Mouse (Mus musculus) bone marrow macrophage, adult 2 months (primary cell): ENCODE data around the gene Mbd5. TPM values are rescaled to one million over a fixed set of nuclear protein-coding genes. Genes with fewer than 3 reads are reported as not detected.
"Not testable (repeated sequence)": the region's sequence is repeated elsewhere in the genome, so short reads cannot be mapped to it uniquely, and the experiment has no call there.

Source experiments
- H3K27ac ChIP-seq: 2 replicates; pipeline ENCODE4 v1.5.1; 2012; ENCODE audit warnings: low read depth, low read length; ENCODE audit not compliant: insufficient read depth
- H3K4me1 ChIP-seq: 2 replicates; pipeline ENCODE4 v1.6.1; 2012; ENCODE audit warnings: low read length; ENCODE audit not compliant: control insufficient read depth, insufficient read depth
- H3K4me3 ChIP-seq: 2 replicates; pipeline ENCODE4 v1.5.1; 2012; ENCODE audit warnings: mild to moderate bottlenecking, low read length, moderate library complexity; ENCODE audit not compliant: insufficient read depth
- CTCF ChIP-seq: IDR thresholded peaks from 2 replicates; pipeline ENCODE4 v1.5.1; 2012; ENCODE audit warnings: low read depth, mild to moderate bottlenecking, low read length, moderate library complexity
- POLR2A ChIP-seq: IDR thresholded peaks from 2 replicates; pipeline ENCODE4 v1.6.1; 2012; ENCODE audit warnings: mild to moderate bottlenecking, low read depth, low read length, borderline replicate concordance
- polyA plus RNA-seq: library from polyadenylated mRNA; stranded (reverse); fragments of >200 nt; gene quantifications from 2 replicates; pipeline ENCODE4 v1.2.4, GENCODE M21; 2012; ENCODE audit not compliant: missing spikeins, insufficient read depth, insufficient read length

Mbd5 gene
- polyA plus RNA-seq, 1 experiment, result 20.6 TPM

DNA sequence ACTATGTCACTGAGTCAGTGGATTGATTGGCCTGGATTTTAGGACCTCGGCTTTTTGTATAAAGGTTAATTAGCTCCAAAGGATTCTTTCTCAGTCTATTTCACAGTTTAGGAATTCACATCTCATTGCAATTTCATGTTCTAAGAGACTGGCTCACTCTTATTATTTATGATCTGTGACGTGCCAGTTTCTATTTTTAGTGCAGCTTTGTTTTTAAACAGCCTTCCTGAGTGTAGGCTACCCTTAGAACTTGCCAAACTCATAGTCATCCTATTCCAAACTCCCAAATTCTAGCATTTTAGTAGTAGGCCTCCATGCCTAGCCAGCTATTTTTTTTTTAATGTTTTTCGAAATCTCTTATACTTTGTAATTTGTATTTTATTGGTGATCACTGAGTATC, 192.9 kb downstream of the Mbd5 start:
- peaks cover 2% of the 10 kb centered on the region; the same call in 1 of the 2 replicates for H3K4me1 ChIP-seq
- TF ChIP-seq POLR2A, result no peak
- TF ChIP-seq CTCF, result no peak
- no peak overlapping the region for H3K27ac ChIP-seq
- H3K4me3 ChIP-seq, result no peak overlapping the region

DNA sequence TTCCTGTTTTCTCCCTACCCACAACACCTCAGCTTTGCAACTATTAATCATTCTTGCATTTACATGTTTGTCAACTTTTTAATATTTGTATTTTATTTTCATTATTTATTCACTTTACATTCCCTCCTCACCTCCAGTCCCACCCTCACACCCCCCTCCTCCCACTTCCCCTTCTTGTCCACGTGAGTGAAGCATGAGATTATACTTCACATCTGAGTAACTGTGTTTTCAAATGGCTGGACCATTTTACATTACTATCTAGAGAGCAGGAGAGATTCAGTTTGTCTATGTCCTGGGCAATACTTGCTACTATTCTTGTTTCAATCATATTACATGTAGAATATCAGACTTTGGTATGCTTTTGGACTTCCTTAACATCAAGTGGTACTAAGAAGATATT, 204.3 kb downstream of the Mbd5 start:
- TF ChIP-seq CTCF, result no peak
- no peak for TF ChIP-seq POLR2A
- Histone ChIP-seq H3K27ac (no peak overlapping the region), H3K4me3 (no peak overlapping the region), H3K4me1 (no peaks in the 10 kb centered on the region)

DNA sequence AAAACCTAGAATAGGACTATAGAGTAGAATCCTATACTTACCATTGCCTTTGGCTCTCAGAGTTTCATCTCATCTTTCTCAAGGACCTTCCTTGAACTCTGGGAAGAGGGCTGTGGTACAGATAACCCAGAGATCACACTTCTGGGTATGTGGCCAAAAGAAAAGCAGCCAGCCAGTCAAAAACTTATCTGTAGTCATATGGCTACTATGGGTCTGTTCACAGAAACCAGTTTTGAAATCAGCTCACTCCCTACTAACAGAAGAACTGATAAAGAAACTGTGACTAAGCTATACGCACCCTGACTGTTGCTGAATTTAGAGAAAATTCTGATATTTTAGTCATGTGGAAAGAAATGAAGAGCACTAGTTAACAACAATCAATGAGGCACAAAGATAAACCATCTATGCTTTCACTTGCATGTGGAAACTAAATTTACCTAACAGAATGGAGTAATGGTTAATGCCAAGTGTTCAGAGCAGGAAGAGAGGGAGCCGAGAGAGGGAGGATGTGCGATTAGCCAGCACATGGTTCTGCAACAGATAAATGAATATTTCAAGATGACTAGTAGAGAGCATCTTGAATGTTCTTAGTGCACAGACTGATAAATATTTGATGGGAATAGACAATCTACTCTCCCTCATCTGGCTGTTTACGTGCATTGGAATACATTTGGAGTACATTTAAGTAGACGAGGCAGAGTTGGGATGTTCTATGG, 211.1 kb downstream of the Mbd5 start:
- Histone ChIP-seq H3K4me1 (no peaks in the 10 kb centered on the region), H3K4me3 (no peak overlapping the region), H3K27ac (no peak overlapping the region)
- TF ChIP-seq CTCF (no peak), POLR2A (no peak)

DNA sequence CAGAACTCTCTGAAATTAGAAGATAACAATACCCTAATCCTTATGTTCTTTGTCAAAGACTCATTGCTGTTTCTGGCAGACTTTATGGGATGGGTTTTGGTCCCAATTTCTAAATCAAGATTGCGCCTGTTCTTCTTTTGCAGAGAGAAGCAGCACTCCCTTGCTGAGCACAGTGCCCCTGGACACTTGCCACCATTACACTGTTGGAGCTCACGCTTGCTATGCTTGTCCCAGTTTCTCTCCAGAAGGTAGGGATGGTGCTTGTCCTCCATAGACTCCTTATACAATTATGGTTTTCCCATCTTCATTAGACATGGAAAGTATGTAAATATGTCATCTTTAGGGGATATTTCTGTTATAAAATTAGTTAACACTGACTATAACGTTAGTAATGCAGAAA, 220.5 kb downstream of the Mbd5 start:
- no peak overlapping the region for H3K4me3 ChIP-seq
- no peak overlapping the region for H3K27ac ChIP-seq
- no peaks in the 10 kb centered on the region for H3K4me1 ChIP-seq
- TF ChIP-seq CTCF, result no peak
- TF ChIP-seq POLR2A, result no peak

DNA sequence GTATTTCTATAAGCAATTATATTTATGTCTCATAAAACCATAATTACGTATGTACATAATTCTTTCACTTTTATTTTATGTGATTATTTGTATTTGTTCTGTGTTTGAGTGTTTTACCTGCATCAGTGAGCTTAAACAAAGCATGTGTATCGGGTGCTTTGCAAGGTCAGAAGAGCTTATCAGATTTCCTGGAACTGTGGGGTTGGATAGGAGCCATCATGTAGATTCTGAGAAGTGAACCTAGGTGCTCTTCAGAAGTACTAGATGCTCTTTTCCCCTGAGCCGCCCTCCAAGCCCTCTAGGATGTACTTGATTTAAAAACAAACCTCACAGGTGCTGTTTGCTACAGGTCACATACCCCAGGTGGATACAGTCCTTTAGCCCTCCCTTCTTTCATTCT, 227.7 kb downstream of the Mbd5 start:
- H3K4me3 ChIP-seq, result no peak overlapping the region
- H3K4me1 ChIP-seq, result no peaks in the 10 kb centered on the region
- TF ChIP-seq CTCF, result no peak
- TF ChIP-seq POLR2A, result no peak
- no peak overlapping the region for H3K27ac ChIP-seq

DNA sequence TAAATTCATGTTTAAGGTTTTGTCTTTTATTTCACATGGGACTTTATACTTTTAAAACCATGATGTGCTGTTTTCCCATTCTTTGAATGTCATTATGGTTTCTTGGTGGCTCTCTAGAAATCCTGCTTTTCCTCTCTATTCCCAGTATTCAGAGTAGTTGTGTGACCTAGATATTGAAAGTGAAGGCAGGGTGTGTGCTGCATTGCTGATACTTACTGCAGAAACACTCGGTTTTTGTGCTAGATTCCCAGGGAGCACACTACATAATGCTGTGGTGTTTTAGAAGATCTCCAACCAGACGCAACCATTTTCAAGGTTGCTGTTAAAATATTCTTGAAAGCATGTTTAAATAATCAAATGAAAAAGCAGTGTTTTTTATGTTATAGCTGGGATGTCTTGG, 241.7 kb downstream of the Mbd5 start:
- TF ChIP-seq CTCF, result no peak
- no peak for TF ChIP-seq POLR2A
- Histone ChIP-seq H3K27ac (no peak overlapping the region), H3K4me1 (no peaks in the 10 kb centered on the region), H3K4me3 (no peak overlapping the region)

DNA sequence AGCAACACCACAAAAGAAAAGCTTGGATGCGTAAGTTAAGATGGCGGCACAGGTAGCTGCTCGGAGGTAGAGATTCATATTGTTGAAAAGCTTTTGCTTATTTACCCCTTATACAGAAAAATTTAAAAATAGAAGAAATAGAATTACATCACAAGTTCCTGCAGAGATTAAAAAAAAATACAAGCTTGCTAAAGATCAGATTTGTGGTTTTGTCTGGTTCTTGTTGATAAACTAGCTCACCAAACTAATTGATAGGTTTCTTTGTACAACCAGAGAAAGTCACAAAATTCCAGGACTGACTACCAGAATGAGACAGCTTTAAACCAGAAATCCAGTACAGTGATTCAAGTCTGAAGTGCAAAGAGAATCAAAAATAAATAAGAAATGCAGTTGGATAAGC, 242.4 kb downstream of the Mbd5 start:
- no peak for TF ChIP-seq POLR2A
- TF ChIP-seq CTCF, result no peak
- Histone ChIP-seq H3K4me1 (no peaks in the 10 kb centered on the region), H3K4me3 (no peak overlapping the region), H3K27ac (no peak overlapping the region)

DNA sequence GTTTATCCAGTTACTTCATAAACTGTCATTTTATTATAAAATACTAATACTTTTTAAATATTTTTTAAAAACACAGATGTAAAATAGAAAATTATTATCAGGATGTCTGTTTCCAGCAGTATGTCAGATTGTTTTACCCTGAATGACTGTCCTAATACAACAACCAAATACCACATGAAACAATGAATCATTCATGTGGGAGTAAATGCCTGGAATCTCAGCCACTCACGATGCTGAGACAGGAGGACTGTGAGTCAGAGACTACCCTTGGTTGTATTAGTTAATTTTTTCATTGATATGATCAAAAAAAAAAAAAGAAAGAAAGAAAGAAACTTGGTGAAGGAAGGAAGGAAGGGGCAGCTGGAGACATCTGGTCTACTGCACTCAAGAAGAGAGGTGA, 254.8 kb downstream of the Mbd5 start:
- no peaks in the 10 kb centered on the region for H3K4me1 ChIP-seq
- TF ChIP-seq POLR2A (no peak), CTCF (no peak)
- H3K4me3 ChIP-seq, result no peak overlapping the region
- no peak overlapping the region for H3K27ac ChIP-seq

DNA sequence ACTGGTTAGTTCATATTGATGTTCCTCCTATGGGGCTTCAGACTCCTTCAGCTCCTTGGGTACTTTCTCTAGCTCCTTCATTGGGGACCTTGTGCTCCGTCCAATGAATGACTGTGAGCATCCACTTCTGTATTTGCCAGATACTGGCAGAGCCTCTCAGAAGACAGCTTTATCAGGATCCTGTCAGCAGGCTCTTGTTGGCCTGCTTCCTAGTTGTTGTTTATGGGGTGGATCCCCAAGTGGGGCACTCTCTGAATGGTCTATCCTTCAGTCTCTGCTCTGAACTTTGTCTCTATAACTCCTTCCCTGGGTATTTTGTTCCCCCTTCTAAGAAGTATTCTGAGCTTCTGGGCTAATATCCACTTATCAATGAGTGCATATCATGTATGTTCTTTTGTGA, 256.4 kb downstream of the Mbd5 start:
- H3K4me3 ChIP-seq, H3K4me1 ChIP-seq, H3K27ac ChIP-seq: not testable (repeated sequence)

DNA sequence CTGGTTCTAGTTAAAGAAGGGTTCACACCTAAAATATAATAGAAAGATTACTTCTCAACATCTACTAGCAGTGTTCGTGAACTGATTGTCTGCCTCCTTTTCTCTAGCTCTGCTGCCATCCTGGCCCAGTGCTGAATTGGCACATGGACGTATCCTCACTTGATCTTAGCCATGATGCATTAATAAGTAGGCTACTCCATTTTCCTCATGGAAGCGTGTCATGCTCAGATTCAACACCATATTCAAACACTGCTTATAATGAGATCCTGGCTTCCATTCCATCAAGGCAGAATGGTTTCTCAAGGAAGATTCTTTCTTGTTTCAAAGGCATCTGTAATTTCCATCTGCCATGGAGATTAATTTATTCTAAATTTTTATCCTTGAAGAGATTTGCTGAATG, 260.0 kb downstream of the Mbd5 start:
- TF ChIP-seq CTCF, result no peak
- no peak for TF ChIP-seq POLR2A
- no peaks in the 10 kb centered on the region for H3K4me1 ChIP-seq
- H3K27ac ChIP-seq, result no peak overlapping the region
- no peak overlapping the region for H3K4me3 ChIP-seq

DNA sequence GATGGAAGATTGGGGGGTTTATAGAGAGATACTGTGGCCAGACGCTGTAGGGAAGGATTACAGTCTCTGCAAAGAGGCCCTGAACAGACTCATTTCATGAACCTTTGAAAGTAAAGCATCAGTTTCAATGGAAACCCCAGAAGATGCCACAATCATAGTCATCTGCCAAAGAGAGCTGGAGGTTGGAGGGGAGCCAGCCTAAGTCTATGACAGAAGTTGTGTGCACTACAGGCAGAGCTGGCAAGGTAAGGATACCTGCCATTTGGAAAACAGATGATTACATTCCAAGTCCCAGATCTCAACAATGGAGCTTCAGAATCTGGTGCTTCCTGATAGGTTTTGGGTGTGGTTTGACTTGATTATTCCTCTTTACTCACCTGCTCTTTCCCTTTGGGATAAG, 261.1 kb downstream of the Mbd5 start:
- Histone ChIP-seq H3K4me3 (no peak overlapping the region), H3K4me1 (no peaks in the 10 kb centered on the region), H3K27ac (no peak overlapping the region)
- TF ChIP-seq CTCF (no peak), POLR2A (no peak)
